Mouse (Mus musculus) heart, adult 2 months (tissue): ENCODE data around the gene Lrrc45. TPM values are rescaled to one million over a fixed set of nuclear protein-coding genes. Genes with fewer than 3 reads are reported as not detected.
"Not testable (repeated sequence)": the region's sequence is repeated elsewhere in the genome, so short reads cannot be mapped to it uniquely, and the experiment has no call there.

Experiments used
- DNase-seq, 2 experiments: peaks; one replicate each; pipeline ENCODE4 v3.0.0; 2021
- H3K27ac ChIP-seq: fragments of 200-600 bp; 2 replicates; pipeline ENCODE4 v1.8.1; 2022
- H3K27me3 ChIP-seq: fragments of 200-500 bp; 2 replicates; pipeline ENCODE4 v1.6.1; 2012; ENCODE audit warnings: mild to moderate bottlenecking, low read length, inconsistent platforms, mixed read lengths; ENCODE audit not compliant: control insufficient read depth, insufficient read depth
- H3K36me3 ChIP-seq: fragments of 200-500 bp; 2 replicates; pipeline ENCODE4 v1.6.1; 2012; ENCODE audit warnings: low read length, inconsistent platforms; ENCODE audit not compliant: control insufficient read depth, insufficient read depth
- H3K4me1 ChIP-seq: fragments of 200-500 bp; 2 replicates; pipeline ENCODE4 v1.6.1; 2011; ENCODE audit warnings: low read length; ENCODE audit not compliant: control insufficient read depth, insufficient read depth
- H3K4me3 ChIP-seq: fragments of 200-600 bp; 2 replicates; pipeline ENCODE4 v1.8.1; 2022
- H3K79me2 ChIP-seq: fragments of 200-500 bp; replicated peaks from 2 replicates; pipeline ENCODE4 v1.6.1; 2012; ENCODE audit warnings: mild to moderate bottlenecking, inconsistent platforms, low read length, moderate library complexity, mixed read lengths; ENCODE audit not compliant: control insufficient read depth, insufficient read depth
- H3K9ac ChIP-seq: fragments of 200-500 bp; 2 replicates; pipeline ENCODE4 v1.6.1; 2012; ENCODE audit warnings: low read depth, mild to moderate bottlenecking, control low read depth, inconsistent platforms, low read length, mixed read lengths
- CTCF ChIP-seq: fragments of 200-600 bp; IDR thresholded peaks from 2 replicates; pipeline ENCODE4 v1.8.1; 2022; ENCODE audit warnings: antibody characterized with exemption, mild to moderate bottlenecking, moderate library complexity
- EP300 ChIP-seq: fragments of 200-500 bp; IDR thresholded peaks from 2 replicates; pipeline ENCODE4 v1.6.1; 2011; ENCODE audit warnings: low read depth, low read length, control low read depth; ENCODE audit not compliant: insufficient read depth
- POLR2A ChIP-seq: fragments of 200-500 bp; IDR thresholded peaks from 2 replicates; pipeline ENCODE4 v1.6.1; 2011; ENCODE audit warnings: mild to moderate bottlenecking, low read depth, low read length, control low read depth; ENCODE audit not compliant: insufficient read depth
- WGBS: fragments of 180-500 bp; shearing (Covaris S2); methylation state at CpG from one replicate; pipeline ENCODE4 v1.1.7; 2018; 5-methylcytosine and 5-hydroxymethylcytosine counted together
- intact Hi-C: fragments of 180-260 bp; cut with DNase I; formaldehyde crosslinking; loops from one replicate; pipeline ENCODE4 v1.15.1; 2025
- long read RNA-seq: library from polyadenylated mRNA; stranded (forward); transcript quantifications from one replicate; pipeline ENCODE4 v2.0.0, GENCODE M21; 2021
- polyA plus RNA-seq: library from polyadenylated mRNA; depleted of rRNA; stranded (reverse); fragments of >200 nt; gene quantifications from 2 replicates; pipeline ENCODE4 v1.2.3, GENCODE M21; 2012; rRNA removed
- total RNA-seq, 2 experiments: library from RNA; stranded (reverse); gene quantifications; 2 replicates each; pipeline ENCODE4 v1.2.3; 2021

Gene Lrrc45
- 1 to 10 TPM; 4.2 to 4.5 TPM for total RNA-seq
- polyA plus RNA-seq: 12.5 and 12.7 TPM in 2 replicates
- long read RNA-seq, partial matches to known transcripts: 0 of 4 reads
- long read RNA-seq, other reads (novel, unspliced or antisense): 1 of 4 reads

DNA sequence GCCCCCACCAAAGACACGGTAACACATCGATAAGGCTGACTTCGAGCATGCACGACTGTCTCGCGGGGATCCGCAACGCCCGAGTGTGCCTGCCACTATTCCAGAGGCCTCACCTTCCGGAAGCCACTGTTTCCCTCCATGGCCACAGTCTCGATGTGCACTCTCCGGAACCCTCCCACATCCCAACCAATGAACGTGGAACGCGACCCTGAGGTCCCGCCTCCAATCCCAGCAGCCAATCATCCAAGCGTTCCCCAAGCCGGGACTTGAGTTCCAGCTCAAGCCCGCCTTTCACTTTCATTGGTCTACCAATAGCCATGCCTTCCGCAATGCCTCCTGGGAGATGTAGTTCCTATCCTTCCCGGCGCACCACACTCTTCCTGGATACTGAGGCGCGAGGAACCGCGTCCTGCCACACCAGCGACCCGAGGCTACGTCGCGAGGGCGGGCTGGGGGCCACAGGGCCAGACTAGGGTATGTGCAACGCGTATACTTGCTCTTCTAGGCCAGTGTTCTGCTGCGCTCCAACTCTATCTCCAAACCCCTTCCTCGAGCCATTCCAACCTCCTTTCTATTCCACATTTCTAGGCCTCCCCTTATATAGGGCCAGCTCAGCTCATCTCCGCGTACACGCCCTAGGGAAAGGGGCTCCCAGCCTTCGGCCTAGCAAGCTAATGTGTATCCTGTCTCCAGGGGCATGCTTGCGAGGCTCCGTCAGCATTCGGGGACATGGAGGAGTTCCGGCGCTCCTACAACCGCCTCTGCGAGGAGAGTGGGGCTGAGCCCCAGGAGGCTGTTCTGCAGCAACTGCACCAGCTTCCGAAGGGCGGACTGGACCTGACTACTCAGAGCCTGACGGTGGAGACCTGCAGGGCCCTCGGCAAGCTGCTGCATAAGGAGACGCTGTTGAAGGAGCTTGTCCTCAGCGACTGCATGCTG is at the start of gene Lrrc45, which contains the start of gene Cenpx:
Lrrc45 (plus strand) TSS at position 346 of the 939 bp plus-strand sequence.
Cenpx (minus strand) TSS at position 159 of the 939 bp plus-strand sequence.
- Histone ChIP-seq H3K79me2 (no peaks in the 10 kb centered on the region), H3K27ac (peak within 1 kb of the TSS; percentile 76), H3K36me3 (no peaks in the 10 kb centered on the region), H3K4me3 (peak within 1 kb of the TSS; percentile 65), H3K9ac (peak within 1 kb of the TSS; percentile 58), H3K27me3 (no peaks in the 10 kb centered on the region), H3K4me1 (peaks cover 5% of the 10 kb centered on the region; the same call in 1 of the 2 replicates)
- TF ChIP-seq POLR2A (peak; percentile 88), CTCF (no peak), EP300 (0 out of 2 replicates have a peak, but pooled peaks have one; percentile 41)
- 2% methylated on average over 53 of the region's 53 CpGs for WGBS
- DNase-seq: peak; percentile 95 to 98
- intact Hi-C loops: loop anchor here (2.0 to 5.0 kb wide), 4 partner anchors 89 to 225 kb away; partner anchors contain the start of genes Arhgdia and Sirt7

DNA sequence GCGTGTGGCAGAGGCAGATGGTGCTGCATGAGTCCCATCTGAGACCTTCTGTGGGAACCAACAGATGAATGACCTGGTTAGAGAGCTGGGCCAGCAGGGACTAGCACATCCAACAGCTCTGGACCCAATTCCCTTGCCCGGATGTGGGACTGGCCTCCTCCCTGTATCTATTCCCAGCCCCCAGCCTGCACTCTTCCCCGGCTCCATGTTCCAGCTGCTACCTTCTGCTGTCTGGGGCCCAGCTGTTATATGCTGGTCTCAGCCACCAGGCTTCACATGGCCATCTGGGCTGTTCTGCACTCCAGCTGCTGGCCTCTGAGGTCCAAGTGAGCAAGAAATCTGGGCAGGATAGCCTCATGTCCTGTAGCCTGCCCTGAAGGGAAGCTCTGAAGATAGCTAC is 48.3 kb upstream of the Lrrc45 start:
- TF ChIP-seq CTCF: no peak
- TF ChIP-seq EP300: peak; percentile 91
- TF ChIP-seq POLR2A: no peak
- H3K27ac ChIP-seq: no peak overlapping the region
- no peak overlapping the region for H3K4me3 ChIP-seq
- H3K27me3 ChIP-seq: peaks cover 13% of the 10 kb centered on the region
- intact Hi-C loops: no loop called here
- WGBS: 76% methylated on average over 3 of the region's 3 CpGs
- H3K9ac ChIP-seq: no peak overlapping the region
- no peaks in the 10 kb centered on the region for H3K36me3 ChIP-seq
- peak; percentile 75 to 82 for DNase-seq
- no peaks in the 10 kb centered on the region for H3K79me2 ChIP-seq
- H3K4me1 ChIP-seq: peaks cover 2% of the 10 kb centered on the region; the same call in 1 of the 2 replicates

DNA sequence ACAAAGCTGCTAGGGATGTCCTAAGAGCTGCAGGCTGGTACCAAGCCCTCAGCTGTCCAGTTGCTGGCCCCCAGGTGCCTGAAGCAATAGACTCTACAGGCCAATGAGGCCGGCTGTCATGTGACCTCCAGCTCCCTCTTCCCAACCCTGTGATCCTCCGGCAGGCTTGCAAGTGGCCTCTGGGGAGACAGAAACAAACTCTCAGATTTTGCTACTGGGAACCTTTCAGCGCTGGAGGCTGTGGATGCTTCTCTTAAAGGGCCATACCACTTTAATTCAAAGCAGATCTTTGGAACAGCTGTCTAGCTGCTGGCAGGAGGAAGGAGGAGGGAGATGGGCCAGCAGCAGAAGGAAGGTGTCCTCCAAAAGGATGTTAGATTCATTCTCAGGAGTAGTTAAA is 47.1 kb upstream of the Lrrc45 start:
- intact Hi-C loops: no loop called here
- H3K4me3 ChIP-seq: no peak overlapping the region
- H3K27ac ChIP-seq: no peak overlapping the region
- 10% methylated on average over 3 of the region's 3 CpGs for WGBS
- no peak overlapping the region for H3K9ac ChIP-seq
- H3K79me2 ChIP-seq: no peaks in the 10 kb centered on the region
- H3K36me3 ChIP-seq: no peaks in the 10 kb centered on the region
- DNase-seq: peak in 1 of 2 experiments; percentile 48
- peaks cover 2% of the 10 kb centered on the region; the same call in 1 of the 2 replicates for H3K4me1 ChIP-seq
- no peak for TF ChIP-seq CTCF
- TF ChIP-seq POLR2A: no peak
- TF ChIP-seq EP300: no peak
- peaks cover 3% of the 10 kb centered on the region; the same call in 1 of the 2 replicates for H3K27me3 ChIP-seq

DNA sequence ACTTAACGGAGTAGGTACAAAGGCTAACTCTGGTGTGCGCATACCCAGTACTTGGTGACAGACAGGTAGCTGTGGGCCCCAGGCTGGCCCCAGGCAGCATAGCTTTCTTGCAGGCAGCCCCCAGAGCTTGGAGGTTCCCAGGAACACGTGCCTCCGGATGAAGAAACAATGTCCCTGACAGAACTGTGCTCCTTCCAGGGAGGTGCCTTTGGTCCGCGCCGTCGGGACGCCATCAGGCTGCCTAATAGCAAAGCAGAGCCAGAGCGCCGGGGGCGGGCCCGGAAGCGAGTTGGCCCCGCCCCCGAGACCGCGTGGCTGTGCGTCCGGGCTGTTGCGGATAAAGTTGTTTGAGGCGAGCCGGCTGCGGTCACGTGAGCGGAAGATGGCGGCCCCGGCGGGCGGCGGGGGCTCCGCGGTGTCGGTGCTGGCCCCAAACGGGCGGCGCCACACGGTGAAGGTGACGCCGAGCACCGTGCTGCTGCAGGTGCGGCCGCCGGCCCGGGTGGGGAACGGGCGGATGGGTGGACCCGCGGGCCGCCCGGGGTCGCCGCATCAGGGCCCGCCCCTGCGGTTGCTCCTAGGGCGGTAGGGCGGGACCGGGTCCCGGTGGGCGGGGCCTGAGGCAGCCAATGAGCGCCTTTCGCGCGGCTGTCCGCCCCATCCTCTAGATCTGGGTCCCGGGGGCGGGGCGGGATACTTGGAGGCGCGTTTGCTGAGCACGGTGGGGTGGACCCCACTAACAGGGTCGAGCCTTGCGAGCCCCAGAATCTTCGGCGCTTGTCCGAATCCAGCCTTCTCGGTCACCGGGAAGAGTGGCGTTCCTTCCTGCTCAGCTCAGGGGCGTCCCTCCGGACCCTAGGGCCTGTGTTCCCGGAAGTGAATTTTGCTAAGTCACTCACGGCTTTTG is 40.8 kb upstream of the Lrrc45 start, which contains the start of gene Aspscr1:
Aspscr1 (plus strand) TSS at position 287 of the 907 bp plus-strand sequence.
- H3K27ac ChIP-seq: peak within 1 kb of the TSS; percentile 99
- peak within 1 kb of the TSS; percentile 90 for H3K4me3 ChIP-seq
- H3K4me1 ChIP-seq: peaks cover 4% of the 10 kb centered on the region
- no peaks in the 10 kb centered on the region for H3K27me3 ChIP-seq
- TF ChIP-seq EP300 (no peak), CTCF (no peak), POLR2A (peak; percentile 72)
- 1% methylated on average over 83 of the region's 83 CpGs for WGBS
- intact Hi-C loops: loop anchor here (5.0 kb wide), 1 partner anchor 41 kb away; the partner anchor contains the start of gene Mafg
- peak; percentile 98 for DNase-seq
- peak within 1 kb of the TSS; percentile 88 for H3K9ac ChIP-seq
- no peaks in the 10 kb centered on the region for H3K79me2 ChIP-seq
- no peaks in the 10 kb centered on the region for H3K36me3 ChIP-seq

DNA sequence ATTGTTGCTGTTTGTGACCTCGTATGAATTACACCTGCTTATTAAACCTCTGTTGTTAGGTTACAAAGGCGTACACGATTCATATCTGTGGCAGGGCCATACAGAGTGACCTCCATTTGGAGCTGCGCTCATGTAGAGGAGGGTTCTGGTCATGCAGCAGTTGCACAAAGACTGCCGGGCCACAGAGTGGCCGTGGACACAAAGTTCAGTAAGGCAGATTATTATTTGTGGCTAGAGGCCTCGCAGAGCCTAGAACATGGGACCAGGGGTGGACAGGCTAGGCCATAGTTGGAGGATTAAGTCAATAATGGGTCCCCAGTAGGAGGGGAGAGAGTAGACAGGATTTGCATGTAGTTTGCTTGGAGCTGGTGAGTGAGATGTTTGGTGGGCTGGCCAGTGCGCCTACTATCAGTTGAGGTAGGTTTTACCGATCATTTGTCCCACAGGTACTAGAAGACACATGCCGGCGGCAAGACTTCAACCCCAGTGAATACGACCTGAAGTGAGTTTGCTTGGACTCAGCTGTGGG is 40.1 kb upstream of the Lrrc45 start:
- Histone ChIP-seq H3K4me3 (peak overlapping the region; percentile 90), H3K27me3 (no peaks in the 10 kb centered on the region), H3K79me2 (no peaks in the 10 kb centered on the region), H3K27ac (peak overlapping the region; percentile 99), H3K4me1 (peaks cover 4% of the 10 kb centered on the region), H3K9ac (peak overlapping the region; percentile 56), H3K36me3 (no peaks in the 10 kb centered on the region)
- intact Hi-C loops: loop anchor here (5.0 kb wide), 1 partner anchor 41 kb away; the partner anchor contains the start of gene Mafg
- 34% methylated on average over 12 of the region's 12 CpGs for WGBS
- TF ChIP-seq POLR2A (no peak), CTCF (no peak), EP300 (no peak)
- no peak for DNase-seq

DNA sequence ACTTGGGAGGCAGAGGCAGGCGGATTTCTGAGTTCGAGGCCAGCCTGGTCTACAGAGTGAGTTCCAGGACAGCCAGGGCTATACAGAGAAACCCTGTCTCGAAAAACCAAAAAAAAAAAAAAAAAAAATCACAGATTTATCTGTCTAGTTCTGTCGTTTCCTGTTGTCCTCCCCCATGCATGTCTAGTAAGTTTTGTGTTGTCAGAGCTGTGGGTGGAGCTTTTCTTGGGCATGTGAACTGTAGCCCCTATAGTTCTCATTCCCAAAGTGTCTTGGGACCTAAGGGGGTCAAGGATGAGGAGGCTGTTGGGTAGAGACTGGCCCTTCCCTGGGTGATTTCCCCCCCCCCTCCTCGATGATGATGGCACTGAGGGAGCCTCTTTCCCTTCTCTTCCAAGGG is 37.9 kb upstream of the Lrrc45 start:
- DNase-seq, H3K4me3 ChIP-seq, H3K27ac ChIP-seq, intact Hi-C loops, H3K36me3 ChIP-seq, H3K27me3 ChIP-seq, H3K79me2 ChIP-seq, H3K9ac ChIP-seq, H3K4me1 ChIP-seq: not testable (repeated sequence)
- WGBS: 68% methylated on average over 5 of the region's 5 CpGs
